Mouse (Mus musculus) embryonic facial prominence, embryonic 11.5 days (tissue): Measurements from ENCODE around the gene Ly6g6c. TPM values are rescaled to one million over a fixed set of nuclear protein-coding genes. Genes with fewer than 3 reads are reported as not detected.
A peak's percentile ranks its signal among the peaks of the same experiment; 100 is the strongest.

Source experiments
- ATAC-seq: fragments of 200-750 bp; cut with Nextera tagmentation; replicated peaks from 2 replicates; pipeline ENCODE4 v1.8.0; 2017; ENCODE audit warnings: low read depth; ENCODE audit not compliant: insufficient number of reproducible peaks, low FRiP score, low TSS enrichment
- DNase-seq: peaks from one replicate; pipeline ENCODE4 v3.0.0-alpha.2; 2015; ENCODE audit warnings: low spot score
- H3K27ac ChIP-seq: fragments of 300-500 bp; sonication (generic); replicated peaks from 2 replicates; pipeline ENCODE4 v1.5.1; 2014; ENCODE audit warnings: mild to moderate bottlenecking, low read depth, low read length, control low read depth
- H3K27me3 ChIP-seq: fragments of 300-500 bp; sonication (generic); 2 replicates; pipeline ENCODE4 v1.6.1; 2014; ENCODE audit warnings: mild to moderate bottlenecking, low read length, moderate library complexity, mixed read lengths; ENCODE audit not compliant: control insufficient read depth, insufficient read depth
- H3K36me3 ChIP-seq: fragments of 300-500 bp; sonication (generic); replicated peaks from 2 replicates; pipeline ENCODE4 v1.6.1; 2014; ENCODE audit warnings: low read depth, mild to moderate bottlenecking, low read length, moderate library complexity, mixed read lengths; ENCODE audit not compliant: control insufficient read depth, insufficient read depth
- H3K4me1 ChIP-seq: fragments of 300-500 bp; sonication (generic); 2 replicates; pipeline ENCODE4 v1.6.1; 2014; ENCODE audit warnings: low read length, mixed read lengths; ENCODE audit not compliant: control insufficient read depth, insufficient read depth
- H3K4me2 ChIP-seq: fragments of 300-500 bp; sonication (generic); 2 replicates; pipeline ENCODE4 v1.6.1; 2014; ENCODE audit warnings: low read depth, mild to moderate bottlenecking, control low read depth, low read length, moderate library complexity
- H3K4me3 ChIP-seq: fragments of 300-500 bp; sonication (generic); 2 replicates; pipeline ENCODE4 v1.5.1; 2014; ENCODE audit warnings: low read depth, low read length, control low read depth
- H3K9ac ChIP-seq: fragments of 300-500 bp; sonication (generic); replicated peaks from 2 replicates; pipeline ENCODE4 v1.6.1; 2014; ENCODE audit warnings: mild to moderate bottlenecking, control low read depth, low read length
- H3K9me3 ChIP-seq: fragments of 300-500 bp; sonication (generic); replicated peaks from 2 replicates; pipeline ENCODE4 v1.6.1; 2016; ENCODE audit warnings: mild to moderate bottlenecking, low read length, inconsistent platforms, mixed read lengths; ENCODE audit not compliant: control insufficient read depth
- WGBS: fragments of 180-500 bp; shearing (Covaris S2); extraction: QIAGEN DNeasy Blood & Tissue Kit; methylation state at CpG from one replicate; pipeline ENCODE4 v1.1.7; 2014; 5-methylcytosine and 5-hydroxymethylcytosine counted together
- polyA plus RNA-seq: library from polyadenylated mRNA; unstranded; fragments of >200 nt; fragmentation: Nextera tagmentation; extraction: Ambion mirVana; gene quantifications from 2 replicates; pipeline ENCODE4 v1.2.1, GENCODE M21; 2014

Ly6g6c gene
- polyA plus RNA-seq, 1 experiment from 2014 or later: not detected

DNA sequence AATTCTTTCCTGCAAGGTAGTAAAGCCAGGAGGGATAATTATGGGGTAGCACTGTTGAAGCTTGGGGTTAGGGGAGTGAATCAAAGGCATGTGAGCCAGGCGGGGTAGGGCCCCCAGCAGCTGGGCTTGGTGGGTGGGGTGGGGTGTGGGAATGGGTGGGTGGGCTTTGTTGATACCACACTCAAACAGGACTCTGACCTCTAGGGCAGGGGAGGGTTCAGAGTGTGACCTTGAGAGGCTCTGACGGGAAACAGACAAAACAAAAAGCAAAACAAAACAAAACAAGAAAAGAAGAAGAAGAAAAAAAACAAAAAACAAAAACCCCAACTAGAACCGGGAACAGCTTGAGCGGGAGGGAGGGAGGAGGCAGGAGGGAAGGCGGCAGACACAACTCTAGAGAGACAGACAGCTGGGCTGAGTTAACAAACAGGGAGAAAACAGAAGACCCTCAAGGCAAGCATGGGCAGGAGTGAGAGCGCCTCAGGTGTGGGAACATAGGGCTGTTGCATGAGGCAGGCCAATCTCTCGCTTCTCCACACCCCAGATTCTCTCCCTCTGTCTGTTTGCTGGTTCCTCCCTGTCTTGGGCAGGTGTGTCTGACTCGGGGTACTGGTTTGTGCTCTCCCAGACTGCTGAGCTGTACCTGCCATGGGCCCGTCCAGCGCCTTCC, 11.5 kb downstream of the Ly6g6c start, which contains the start of gene Ly6g6e:
Gene Ly6g6e, plus strand, starts transcription at position 396 of the 670 bp plus-strand sequence.
- Histone ChIP-seq H3K4me1 (peaks cover 9% of the 10 kb centered on the region), H3K27me3 (no peaks in the 10 kb centered on the region), H3K9me3 (no peaks in the 10 kb centered on the region), H3K27ac (no peak within 1 kb of the TSS), H3K9ac (peak within 1 kb of the TSS; percentile 26), H3K4me2 (peak within 1 kb of the TSS; percentile 7; the same call in 1 of the 2 replicates), H3K36me3 (no peaks in the 10 kb centered on the region), H3K4me3 (no peak within 1 kb of the TSS)
- 15% methylated on average over 10 of the region's 10 CpGs for WGBS
- ATAC-seq (no peak), DNase-seq (peak; percentile 43)

DNA sequence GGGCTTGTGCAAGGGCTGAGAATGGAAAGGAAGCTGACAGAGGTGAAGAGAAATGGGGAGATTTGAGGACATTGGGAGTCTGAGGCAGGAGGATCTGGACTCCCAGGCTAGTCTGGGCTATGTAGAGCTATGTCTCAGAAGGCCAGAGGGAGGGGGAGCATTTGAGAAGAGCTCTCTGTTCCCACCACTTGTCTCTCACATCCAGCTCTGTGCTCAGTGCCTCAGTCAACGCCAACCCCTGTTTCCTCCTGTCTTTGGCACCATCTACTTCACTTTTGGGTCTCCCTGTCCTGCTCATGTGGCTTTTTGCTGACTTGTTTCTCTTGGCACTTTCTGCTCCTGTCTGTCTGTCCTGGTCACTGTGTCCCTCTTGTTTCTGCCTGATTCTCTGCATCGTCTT, 12.1 kb downstream of the Ly6g6c start:
- ATAC-seq (no peak), DNase-seq (no peak)
- H3K36me3 ChIP-seq: no peaks in the 10 kb centered on the region
- peaks cover 9% of the 10 kb centered on the region for H3K4me1 ChIP-seq
- peak overlapping the region; percentile 6; the same call in 1 of the 2 replicates for H3K9ac ChIP-seq
- 50% methylated on average over 2 of the region's 2 CpGs for WGBS
- no peaks in the 10 kb centered on the region for H3K27me3 ChIP-seq
- no peak overlapping the region for H3K27ac ChIP-seq
- H3K4me3 ChIP-seq: no peak overlapping the region
- no peaks in the 10 kb centered on the region for H3K9me3 ChIP-seq
- no peak overlapping the region for H3K4me2 ChIP-seq

DNA sequence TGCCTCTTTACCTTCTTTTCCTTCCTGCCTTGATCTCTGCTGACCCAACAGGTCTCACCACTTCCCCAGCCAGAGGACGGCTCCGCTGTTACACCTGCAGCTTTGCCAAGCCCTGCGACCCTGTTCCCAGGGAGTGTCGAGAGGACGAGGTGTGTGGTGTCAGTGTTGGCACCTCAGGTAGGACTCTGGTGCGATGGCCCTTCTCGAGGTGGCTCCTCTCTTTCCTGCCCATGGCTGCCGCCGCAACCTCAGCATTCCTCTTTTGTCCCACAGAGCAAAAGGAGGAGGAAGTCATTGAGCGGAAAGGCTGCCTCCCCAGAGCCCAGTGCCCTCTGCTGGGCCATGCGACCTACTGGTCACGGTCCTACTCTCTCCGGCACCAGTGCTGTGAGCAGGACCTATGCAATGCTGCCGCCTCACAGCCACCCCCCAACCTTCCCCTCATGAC, 12.6 kb downstream of the Ly6g6c start, which contains the start of gene Ly6g6d:
Gene Ly6g6d, minus strand, starts transcription at position 280 of the 448 bp plus-strand sequence.
- Histone ChIP-seq H3K9ac (peak within 1 kb of the TSS; percentile 26), H3K27me3 (no peaks in the 10 kb centered on the region), H3K4me3 (no peak within 1 kb of the TSS), H3K36me3 (no peaks in the 10 kb centered on the region), H3K9me3 (no peaks in the 10 kb centered on the region), H3K27ac (no peak within 1 kb of the TSS), H3K4me1 (peaks cover 9% of the 10 kb centered on the region), H3K4me2 (peak within 1 kb of the TSS; percentile 7; the same call in 1 of the 2 replicates)
- 8% methylated on average over 14 of the region's 14 CpGs for WGBS
- ATAC-seq: peak; percentile 58; the same call in 1 of the 2 replicates
- no peak for DNase-seq

- H3K36me3 ChIP-seq: no peaks in the 10 kb centered on the region
- no peaks in the 10 kb centered on the region for H3K9me3 ChIP-seq
- H3K4me1 ChIP-seq: peaks cover 9% of the 10 kb centered on the region
- no peak overlapping the region for H3K4me2 ChIP-seq
- no peak overlapping the region for H3K9ac ChIP-seq
- ATAC-seq (no peak), DNase-seq (no peak)
- H3K27me3 ChIP-seq: no peaks in the 10 kb centered on the region
- WGBS: 64% methylated on average over 9 of the region's 9 CpGs
- H3K4me3 ChIP-seq: no peak overlapping the region
- H3K27ac ChIP-seq: no peak overlapping the region
These were observed 14.6 kb downstream of the Ly6g6c start for GRCm38 (mm10) chr17:35079778-35080177.

GRCm38 (mm10) chr17:35080248-35080647, 15.1 kb downstream of the Ly6g6c start:
- H3K36me3 ChIP-seq: no peaks in the 10 kb centered on the region
- H3K27me3 ChIP-seq: no peaks in the 10 kb centered on the region
- H3K9me3 ChIP-seq: no peaks in the 10 kb centered on the region
- 67% methylated on average over 6 of the region's 6 CpGs for WGBS
- no peak overlapping the region for H3K4me3 ChIP-seq
- no peak overlapping the region for H3K27ac ChIP-seq
- no peak for ATAC-seq
- DNase-seq: no peak
- H3K9ac ChIP-seq: no peak overlapping the region
- H3K4me1 ChIP-seq: peaks cover 9% of the 10 kb centered on the region
- H3K4me2 ChIP-seq: no peak overlapping the region

DNA sequence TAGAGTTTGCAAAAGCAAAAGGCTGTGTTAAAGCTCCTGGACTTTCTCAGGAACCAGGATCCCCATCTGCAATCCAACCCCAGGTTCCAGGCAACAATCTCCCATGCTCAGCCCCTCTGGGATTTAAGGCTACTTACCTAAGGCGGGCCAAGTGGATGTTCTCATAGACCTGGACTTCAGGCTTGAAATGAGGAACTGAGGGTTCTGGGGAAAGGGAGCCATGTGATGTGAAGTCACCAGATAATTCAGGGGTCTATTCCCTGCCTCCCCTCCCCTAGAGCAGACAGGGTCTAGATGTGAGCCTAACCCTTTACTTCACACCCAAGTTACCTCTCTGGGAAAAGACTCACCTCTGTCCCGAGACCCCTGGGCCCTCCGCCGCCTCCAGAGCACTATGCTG, 15.5 kb downstream of the Ly6g6c start:
- Histone ChIP-seq H3K9ac (no peak overlapping the region), H3K4me1 (peaks cover 9% of the 10 kb centered on the region), H3K9me3 (no peaks in the 10 kb centered on the region), H3K4me3 (no peak overlapping the region), H3K4me2 (no peak overlapping the region), H3K27ac (no peak overlapping the region), H3K36me3 (no peaks in the 10 kb centered on the region), H3K27me3 (no peaks in the 10 kb centered on the region)
- DNase-seq: no peak
- ATAC-seq: no peak
- WGBS: 66% methylated on average over 4 of the region's 4 CpGs

DNA sequence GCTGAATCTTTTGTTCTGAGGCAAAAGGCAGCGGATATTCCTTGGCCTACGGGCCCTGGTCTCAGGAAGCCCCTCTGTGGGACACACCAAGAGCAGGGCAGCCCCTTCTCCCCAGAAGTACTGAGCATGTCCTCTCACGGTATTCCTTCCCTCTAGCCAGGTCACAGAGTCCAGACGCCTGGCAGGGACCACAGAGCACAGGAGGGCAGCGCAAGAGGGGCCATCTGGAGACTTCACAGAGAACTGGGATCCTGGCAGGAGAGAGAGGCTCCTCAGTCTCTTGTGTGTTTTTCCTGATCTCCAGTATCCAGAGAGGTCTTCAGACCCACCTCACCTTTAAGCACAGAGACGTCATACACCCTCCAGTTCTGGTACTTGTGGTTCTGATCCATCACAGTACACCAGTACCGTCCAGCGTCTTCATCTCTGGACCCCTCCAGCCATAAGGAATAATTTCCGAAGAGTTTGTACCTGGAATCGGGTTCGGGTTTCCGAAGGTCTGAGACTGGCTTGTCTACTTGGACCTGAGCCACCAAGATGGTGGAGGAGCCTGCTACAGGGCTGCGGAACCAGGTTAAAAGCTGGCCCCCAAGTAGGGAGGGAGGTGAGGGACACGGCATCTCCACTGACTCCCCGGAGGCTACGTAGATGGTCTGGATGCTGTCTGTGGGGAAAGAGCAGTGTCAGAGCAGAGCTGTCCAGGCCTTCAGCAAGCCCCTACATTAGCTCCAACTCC, 17.8 kb downstream of the Ly6g6c start:
- H3K4me2 ChIP-seq: no peak overlapping the region
- WGBS: 84% methylated on average over 16 of the region's 16 CpGs
- no peaks in the 10 kb centered on the region for H3K36me3 ChIP-seq
- no peaks in the 10 kb centered on the region for H3K27me3 ChIP-seq
- DNase-seq (no peak), ATAC-seq (no peak)
- no peaks in the 10 kb centered on the region for H3K9me3 ChIP-seq
- H3K4me1 ChIP-seq: peaks cover 1% of the 10 kb centered on the region; the same call in 1 of the 2 replicates
- H3K9ac ChIP-seq: no peak overlapping the region
- no peak overlapping the region for H3K4me3 ChIP-seq
- H3K27ac ChIP-seq: no peak overlapping the region
